Mouse (Mus musculus) forebrain, embryonic 14.5 days (tissue): ENCODE data around the gene Nup62. TPM values are rescaled to one million over a fixed set of nuclear protein-coding genes. Genes with fewer than 3 reads are reported as not detected.

Source experiments
- ATAC-seq: fragments of 200-750 bp; cut with Nextera tagmentation; 2 replicates; pipeline ENCODE4 v1.8.0; 2017; ENCODE audit warnings: mild to moderate bottlenecking, moderate library complexity
- DNase-seq: peaks from one replicate; pipeline ENCODE4 v3.0.0-alpha.2; 2015; ENCODE audit warnings: low spot score
- H3K27ac ChIP-seq: fragments of 300-500 bp; sonication (generic); 2 replicates; pipeline ENCODE4 v1.5.1; 2014; ENCODE audit warnings: low read depth, mild to moderate bottlenecking, control low read depth, low read length, moderate library complexity
- H3K27me3 ChIP-seq: fragments of 300-500 bp; sonication (generic); replicated peaks from 2 replicates; pipeline ENCODE4 v1.6.1; 2014; ENCODE audit warnings: low read length, control low read depth, mixed read lengths; ENCODE audit not compliant: control insufficient read depth, insufficient read depth
- H3K36me3 ChIP-seq: fragments of 300-500 bp; sonication (generic); 2 replicates; pipeline ENCODE4 v1.6.1; 2014; ENCODE audit warnings: low read length, control low read depth; ENCODE audit not compliant: control insufficient read depth, insufficient read depth
- H3K4me1 ChIP-seq: fragments of 300-500 bp; sonication (generic); 2 replicates; pipeline ENCODE4 v1.6.1; 2014; ENCODE audit warnings: antibody characterized with exemption, low read length, control low read depth; ENCODE audit not compliant: control insufficient read depth, insufficient read depth
- H3K4me2 ChIP-seq: fragments of 300-500 bp; sonication (generic); 2 replicates; pipeline ENCODE4 v1.6.1; 2014; ENCODE audit warnings: mild to moderate bottlenecking, control low read depth, low read length
- H3K4me3 ChIP-seq: fragments of 300-500 bp; sonication (generic); 2 replicates; pipeline ENCODE4 v1.5.1; 2014; ENCODE audit warnings: low read depth, low read length, control low read depth
- H3K9ac ChIP-seq: fragments of 300-500 bp; sonication (generic); 2 replicates; pipeline ENCODE4 v1.6.1; 2014; ENCODE audit warnings: mild to moderate bottlenecking, low read length, control low read depth, moderate library complexity
- H3K9me3 ChIP-seq: fragments of 300-500 bp; sonication (generic); replicated peaks from 2 replicates; pipeline ENCODE4 v1.6.1; 2016; ENCODE audit warnings: low read length, control low read depth, mixed read lengths; ENCODE audit not compliant: control insufficient read depth
- whole genome bisulfite sequencing: fragments of 180-500 bp; shearing (Covaris S2); extraction: QIAGEN DNeasy Blood & Tissue Kit; methylation state at CpG from one replicate; pipeline ENCODE4 v1.1.7; 2014; 5-methylcytosine and 5-hydroxymethylcytosine counted together
- polyA plus RNA-seq: library from polyadenylated mRNA; unstranded; fragments of >200 nt; fragmentation: Nextera tagmentation; extraction: Ambion mirVana; gene quantifications from 2 replicates; pipeline ENCODE4 v1.2.1, GENCODE M21; 2014

Nup62 gene
- 40.4 and 43.6 TPM in 2 replicates for polyA plus RNA-seq

DNA sequence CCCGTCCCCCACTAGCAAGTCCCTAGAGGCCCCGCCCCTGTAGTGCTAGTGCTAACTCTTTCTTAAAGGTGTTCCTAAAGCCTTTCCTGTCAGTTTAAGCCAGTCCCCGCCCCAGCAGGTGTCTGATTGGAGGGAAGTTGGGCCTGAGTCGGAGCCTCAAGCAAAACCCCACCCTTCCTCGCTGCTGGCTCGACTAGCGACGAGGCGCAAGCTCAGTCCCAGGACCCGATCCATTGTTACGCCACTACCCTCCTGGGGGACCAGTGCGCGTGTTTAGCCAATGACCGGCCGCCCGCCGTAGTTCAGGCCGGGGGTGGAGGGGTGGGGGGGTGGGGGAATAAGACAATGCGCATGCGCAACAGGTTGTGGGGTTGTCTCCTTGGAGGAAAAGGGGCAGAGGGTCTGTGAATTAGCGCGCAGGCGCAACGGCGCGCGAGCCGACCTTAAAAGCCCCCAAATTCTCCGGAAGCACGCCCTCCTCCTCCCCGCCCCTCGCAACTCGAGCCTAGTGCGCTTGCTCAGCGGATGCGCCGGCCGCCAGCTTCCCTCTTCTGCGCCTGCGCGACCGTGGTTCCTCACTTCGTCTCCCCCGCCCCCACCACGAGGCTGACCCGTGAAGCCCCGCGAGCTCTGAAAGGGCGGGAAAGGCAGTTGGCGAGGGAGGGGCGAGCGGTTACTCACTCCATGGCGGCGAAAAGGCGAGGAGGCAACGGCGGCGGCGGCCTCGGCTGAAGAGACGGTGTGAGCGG lies at the start of gene Nup62, which contains the start of gene Il4i1:
Gene Nup62, plus strand, starts transcription at position 368 of the 749 bp plus-strand sequence.
Gene Il4i1, plus strand, starts transcription at position 667 of the 749 bp plus-strand sequence.
- H3K9me3 ChIP-seq, result no peaks in the 10 kb centered on the region
- 0 out of 2 replicates have a peak, but pooled peaks cover 11% of the 10 kb centered on the region for H3K36me3 ChIP-seq
- DNase-seq (peak; percentile 99), ATAC-seq (peak; percentile 95)
- peak within 1 kb of the TSS; percentile 91 for H3K9ac ChIP-seq
- H3K4me3 ChIP-seq, result peak within 1 kb of the TSS; percentile 90
- H3K4me1 ChIP-seq, result peaks cover 28% of the 10 kb centered on the region
- peak within 1 kb of the TSS; percentile 87 for H3K4me2 ChIP-seq
- H3K27me3 ChIP-seq, result no peaks in the 10 kb centered on the region
- under 1% methylated on average over 62 of the region's 62 CpGs for WGBS
- peak within 1 kb of the TSS; percentile 90 for H3K27ac ChIP-seq

GRCm38 (mm10) chr7:44768129-44768528 lies 47.8 kb upstream of the Nup62 start:
- Histone ChIP-seq H3K27me3 (no peaks in the 10 kb centered on the region), H3K9me3 (no peaks in the 10 kb centered on the region), H3K4me2 (no peak overlapping the region), H3K36me3 (peaks cover 69% of the 10 kb centered on the region), H3K4me1 (no peaks in the 10 kb centered on the region), H3K27ac (no peak overlapping the region), H3K4me3 (no peak overlapping the region), H3K9ac (no peak overlapping the region)
- 91% methylated on average over 5 of the region's 5 CpGs for WGBS
- ATAC-seq (no peak), DNase-seq (no peak)

DNA sequence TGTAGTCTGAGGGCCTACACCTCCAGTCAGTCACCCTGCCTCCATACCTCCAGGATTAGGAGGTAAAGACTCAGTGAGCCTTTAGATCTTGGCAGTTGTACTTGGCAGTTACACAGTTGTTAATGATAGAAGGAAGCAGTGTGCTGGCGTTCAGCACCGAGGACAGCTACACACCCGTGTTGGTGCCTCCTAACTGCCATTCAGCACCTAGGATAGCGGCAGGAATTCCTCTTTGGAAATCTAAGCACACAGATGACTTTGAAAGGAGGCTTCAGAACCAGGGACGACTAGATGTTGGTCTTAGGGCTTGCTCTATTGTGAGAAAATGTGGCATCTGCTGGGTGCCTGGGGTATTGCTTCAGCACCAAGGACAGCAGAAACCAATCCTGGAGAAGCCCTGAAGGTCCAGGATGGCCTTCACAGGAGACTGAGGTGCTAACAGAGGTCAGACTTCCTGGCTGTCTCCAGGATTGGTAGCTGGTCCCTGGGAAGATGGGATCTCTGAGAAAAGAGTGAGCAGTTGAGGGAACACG lies 45.8 kb upstream of the Nup62 start:
- DNase-seq (peak; percentile 52), ATAC-seq (no peak)
- H3K9me3 ChIP-seq, result no peaks in the 10 kb centered on the region
- H3K9ac ChIP-seq, result no peak overlapping the region
- H3K27ac ChIP-seq, result no peak overlapping the region
- peaks cover 58% of the 10 kb centered on the region for H3K36me3 ChIP-seq
- H3K4me1 ChIP-seq, result no peaks in the 10 kb centered on the region
- no peak overlapping the region for H3K4me3 ChIP-seq
- no peak overlapping the region for H3K4me2 ChIP-seq
- H3K27me3 ChIP-seq, result no peaks in the 10 kb centered on the region
- WGBS, result 20% methylated on average over 6 of the region's 6 CpGs

DNA sequence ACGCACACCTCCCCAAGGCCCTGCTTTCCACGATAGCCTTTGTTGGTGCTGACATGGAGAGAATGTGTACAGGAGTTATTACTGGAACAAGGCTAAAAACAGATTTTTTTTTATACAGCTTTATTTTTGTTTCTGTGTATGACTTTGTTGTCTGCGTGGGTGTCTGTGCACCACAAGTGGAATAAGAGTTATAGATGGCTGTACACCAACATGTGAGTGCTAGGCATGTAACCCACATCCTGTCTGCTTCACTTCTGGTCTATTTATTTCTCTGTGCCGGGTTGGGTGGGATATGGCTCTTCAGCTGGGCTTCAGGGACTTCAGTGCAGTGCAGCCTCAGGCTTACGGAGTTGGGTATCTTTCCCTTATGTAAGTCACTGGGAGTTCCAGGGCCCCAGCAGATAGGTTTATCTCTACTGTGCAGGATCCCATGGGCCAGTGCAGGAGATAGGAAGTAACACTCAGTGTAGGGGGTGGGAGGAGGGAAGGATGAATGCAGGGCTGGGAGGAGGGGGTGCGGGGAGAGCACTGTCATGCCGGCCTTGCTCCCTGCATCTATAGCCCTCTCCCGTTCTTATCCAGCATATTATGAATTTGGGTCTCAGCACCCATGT lies 43.2 kb upstream of the Nup62 start:
- H3K4me3 ChIP-seq, result no peak overlapping the region
- ATAC-seq, result no peak
- no peaks in the 10 kb centered on the region for H3K27me3 ChIP-seq
- H3K36me3 ChIP-seq, result peaks cover 54% of the 10 kb centered on the region
- no peaks in the 10 kb centered on the region for H3K4me1 ChIP-seq
- WGBS, result 92% methylated on average over 8 of the region's 8 CpGs
- no peak overlapping the region for H3K9ac ChIP-seq
- H3K4me2 ChIP-seq, result no peak overlapping the region
- H3K27ac ChIP-seq, result no peak overlapping the region
- H3K9me3 ChIP-seq, result no peaks in the 10 kb centered on the region
- no peak for DNase-seq

- no peak for ATAC-seq
These were observed 38.9 kb upstream of the Nup62 start for GRCm38 (mm10) chr7:44776849-44777498.

DNA sequence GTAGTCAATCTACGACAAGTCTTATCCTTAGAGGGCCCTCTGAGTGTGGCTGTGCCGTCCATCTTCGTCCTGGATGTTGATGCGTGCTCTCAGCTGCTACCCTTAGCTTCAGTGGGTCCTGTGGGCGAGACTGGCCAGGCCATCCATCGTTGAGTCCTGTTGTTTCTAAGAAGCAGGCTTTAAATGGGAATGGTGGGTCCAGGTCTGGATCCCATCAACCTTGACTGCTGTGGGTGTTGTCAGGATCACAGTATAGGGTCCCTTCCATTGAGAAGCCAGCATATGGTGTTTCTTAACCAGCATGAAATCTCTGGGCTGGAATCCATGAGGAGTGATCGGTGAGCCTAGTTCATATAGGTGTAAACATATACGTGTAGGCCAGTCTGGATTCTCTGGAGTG lies 35.8 kb upstream of the Nup62 start:
- H3K9me3 ChIP-seq, result no peaks in the 10 kb centered on the region
- no peak overlapping the region for H3K9ac ChIP-seq
- H3K4me2 ChIP-seq, result no peak overlapping the region
- ATAC-seq (no peak), DNase-seq (no peak)
- 90% methylated on average over 8 of the region's 8 CpGs for WGBS
- no peak overlapping the region for H3K4me3 ChIP-seq
- no peaks in the 10 kb centered on the region for H3K27me3 ChIP-seq
- no peaks in the 10 kb centered on the region for H3K4me1 ChIP-seq
- no peak overlapping the region for H3K27ac ChIP-seq
- H3K36me3 ChIP-seq, result peaks cover 20% of the 10 kb centered on the region

More at GRCm38 (mm10) chr7:44776849-44777498, 38.9 kb upstream of the Nup62 start:
- Histone ChIP-seq H3K9ac (no peak overlapping the region), H3K36me3 (peaks cover 26% of the 10 kb centered on the region), H3K4me3 (no peak overlapping the region), H3K27ac (no peak overlapping the region), H3K4me2 (no peak overlapping the region), H3K27me3 (no peaks in the 10 kb centered on the region), H3K9me3 (no peaks in the 10 kb centered on the region), H3K4me1 (no peaks in the 10 kb centered on the region)
- DNase-seq, result no peak
- 95% methylated on average over 9 of the region's 9 CpGs for whole genome bisulfite sequencing

DNA sequence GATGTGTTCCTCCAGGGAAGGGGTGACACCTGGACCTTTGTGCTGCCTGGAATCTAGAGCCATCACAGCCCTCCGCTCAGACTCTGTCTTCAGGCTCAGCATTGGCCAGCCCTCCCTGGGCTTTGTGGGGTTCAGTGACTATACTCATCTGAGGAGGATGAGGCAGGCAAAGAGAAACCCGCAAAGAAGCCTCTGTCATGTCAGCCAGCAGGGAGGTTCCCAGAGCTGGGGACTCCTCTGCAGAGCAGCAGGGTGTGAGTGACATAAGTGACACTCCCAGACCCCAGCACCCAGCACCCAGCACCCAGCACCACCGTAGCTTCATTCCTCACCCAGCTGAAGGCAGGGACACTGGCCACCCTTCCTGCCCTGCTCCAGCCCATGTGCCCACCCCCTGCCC lies 26.4 kb upstream of the Nup62 start:
- 86% methylated on average over 3 of the region's 3 CpGs for whole genome bisulfite sequencing
- Histone ChIP-seq H3K27ac (no peak overlapping the region), H3K27me3 (no peaks in the 10 kb centered on the region), H3K36me3 (no peaks in the 10 kb centered on the region), H3K4me2 (no peak overlapping the region), H3K9ac (no peak overlapping the region), H3K4me3 (no peak overlapping the region), H3K9me3 (no peaks in the 10 kb centered on the region), H3K4me1 (no peaks in the 10 kb centered on the region)
- ATAC-seq, result no peak
- no peak for DNase-seq

DNA sequence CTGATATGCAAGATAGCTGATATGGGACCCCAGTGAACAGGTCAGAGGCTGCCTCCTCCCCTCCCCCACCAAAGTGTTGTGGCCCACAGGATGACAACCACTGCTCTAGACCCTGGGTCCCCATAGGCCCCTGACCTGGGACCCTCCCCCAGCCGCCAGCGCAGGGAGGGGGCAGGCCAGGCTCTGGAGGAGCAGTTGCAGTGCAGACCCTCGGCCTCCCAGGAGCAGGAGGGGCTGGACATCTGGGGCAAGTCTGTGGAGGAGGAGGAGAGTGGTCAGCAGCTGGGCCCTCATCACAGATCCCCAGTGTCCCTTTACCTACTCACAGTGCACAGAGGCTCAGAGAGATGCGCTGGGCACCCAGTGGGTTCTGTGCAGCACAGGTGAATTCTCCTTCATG lies 25.8 kb upstream of the Nup62 start:
- 65% methylated on average over 4 of the region's 4 CpGs for WGBS
- Histone ChIP-seq H3K4me2 (no peak overlapping the region), H3K4me3 (no peak overlapping the region), H3K4me1 (no peaks in the 10 kb centered on the region), H3K36me3 (no peaks in the 10 kb centered on the region), H3K9ac (no peak overlapping the region), H3K27ac (no peak overlapping the region), H3K9me3 (no peaks in the 10 kb centered on the region), H3K27me3 (no peaks in the 10 kb centered on the region)
- no peak for ATAC-seq
- no peak for DNase-seq
